Mouse (Mus musculus) G1E (cell line): ENCODE measurements at regions not wholly inside any gene's neighbourhood (a gene's known extent, or its start where the extent isn't known, plus 50 kb on each side); places are given as distances from the start of the nearest gene placed in this dataset.

ENCODE experiments used
- ATAC-seq: 2 replicates; pipeline ENCODE4 v1.8.0; 2016; ENCODE audit warnings: mild to moderate bottlenecking; ENCODE audit not compliant: insufficient number of reproducible peaks, poor library complexity, low FRiP score, severe bottlenecking; ENCODE audit errors: extremely low read depth
- DNase-seq: peaks from one replicate; pipeline ENCODE4 v3.0.0; 2012; ENCODE audit warnings: low spot score
- H3K27me3 ChIP-seq: 2 replicates; pipeline ENCODE4 v1.6.1; 2012; ENCODE audit warnings: mild to moderate bottlenecking, low read length, inconsistent platforms; ENCODE audit not compliant: insufficient read depth
- H3K36me3 ChIP-seq: replicated peaks from 2 replicates; pipeline ENCODE3; 2012; ENCODE audit warnings: mild to moderate bottlenecking, inconsistent platforms
- H3K4me1 ChIP-seq: 2 replicates; pipeline ENCODE4 v1.6.1; 2012; ENCODE audit warnings: low read depth, low read length, inconsistent platforms, mixed read lengths; ENCODE audit not compliant: insufficient read depth
- H3K4me3 ChIP-seq: 2 replicates; pipeline ENCODE4 v1.5.1; 2012; ENCODE audit warnings: low read depth, mild to moderate bottlenecking, inconsistent platforms, low read length, moderate library complexity, mixed read lengths
- H3K9me3 ChIP-seq: replicated peaks from 2 replicates; pipeline ENCODE4 v1.6.1; 2012; ENCODE audit warnings: inconsistent platforms
- CTCF ChIP-seq: IDR thresholded peaks from 2 replicates; pipeline ENCODE4 v1.5.1; 2012; ENCODE audit warnings: low read depth, low read length, inconsistent platforms, mixed read lengths
- GATA1 ChIP-seq: IDR thresholded peaks from 2 replicates; pipeline ENCODE4 v1.6.1; 2012; ENCODE audit warnings: borderline replicate concordance, low read length, inconsistent platforms, mixed read lengths
- GATA2 ChIP-seq: IDR thresholded peaks from 2 replicates; pipeline ENCODE4 v1.6.1; 2012; ENCODE audit warnings: low read depth, low read length, inconsistent platforms, borderline replicate concordance
- POLR2AphosphoS5 ChIP-seq: IDR thresholded peaks from 2 replicates; pipeline ENCODE4 v1.6.1; 2012; ENCODE audit warnings: low read depth, low read length, inconsistent platforms; ENCODE audit not compliant: insufficient replicate concordance
- TAL1 ChIP-seq: conservative IDR thresholded peaks from 2 replicates; pipeline ENCODE4 v1.6.1; 2012; ENCODE audit warnings: low read depth, low read length, inconsistent platforms, mixed read lengths

GRCm38 (mm10) chr10:46174035-46174434 lies 596.4 kb downstream of the Hace1 start:
- Histone ChIP-seq H3K4me1 (no peaks in the 10 kb centered on the region), H3K4me3 (no peak overlapping the region), H3K27me3 (no peaks in the 10 kb centered on the region), H3K36me3 (no peaks in the 10 kb centered on the region), H3K9me3 (no peaks in the 10 kb centered on the region)
- ATAC-seq (no peak), DNase-seq (no peak)
- TF ChIP-seq GATA1 (no peak), CTCF (no peak), POLR2AphosphoS5 (no peak), GATA2 (no peak), TAL1 (no peak)

- no peaks in the 10 kb centered on the region for H3K4me1 ChIP-seq
- no peaks in the 10 kb centered on the region for H3K27me3 ChIP-seq
- H3K4me3 ChIP-seq, result no peak overlapping the region
- ATAC-seq, result no peak
- TF ChIP-seq TAL1 (no peak), POLR2AphosphoS5 (no peak), GATA2 (no peak), GATA1 (no peak), CTCF (no peak)
- no peak for DNase-seq
- H3K9me3 ChIP-seq, result no peaks in the 10 kb centered on the region
- H3K36me3 ChIP-seq, result no peaks in the 10 kb centered on the region
Measured at GRCm38 (mm10) chr10:46185763-46186458, 608.3 kb downstream of the Hace1 start.

GRCm38 (mm10) chr10:46194143-46194542 lies 616.5 kb downstream of the Hace1 start:
- DNase-seq, result no peak
- H3K9me3 ChIP-seq, result no peaks in the 10 kb centered on the region
- no peaks in the 10 kb centered on the region for H3K27me3 ChIP-seq
- ATAC-seq, result no peak
- no peak overlapping the region for H3K4me3 ChIP-seq
- no peaks in the 10 kb centered on the region for H3K36me3 ChIP-seq
- TF ChIP-seq POLR2AphosphoS5, result no peak
- no peak for TF ChIP-seq CTCF
- no peak for TF ChIP-seq GATA2
- TF ChIP-seq TAL1, result no peak
- TF ChIP-seq GATA1, result no peak
- H3K4me1 ChIP-seq, result no peaks in the 10 kb centered on the region

- no peaks in the 10 kb centered on the region for H3K36me3 ChIP-seq
Measured at GRCm38 (mm10) chr10:46226837-46227402, 649.3 kb downstream of the Hace1 start.

GRCm38 (mm10) chr10:46229608-46230007 lies 652.0 kb downstream of the Hace1 start:
- DNase-seq (no peak), ATAC-seq (no peak)
- no peaks in the 10 kb centered on the region for H3K9me3 ChIP-seq
- no peaks in the 10 kb centered on the region for H3K36me3 ChIP-seq
- H3K4me1 ChIP-seq, result no peaks in the 10 kb centered on the region
- H3K27me3 ChIP-seq, result no peaks in the 10 kb centered on the region
- H3K4me3 ChIP-seq, result no peak overlapping the region
- TF ChIP-seq GATA2 (no peak), CTCF (no peak), POLR2AphosphoS5 (no peak), GATA1 (no peak), TAL1 (no peak)

More at GRCm38 (mm10) chr10:46226837-46227402, 649.3 kb downstream of the Hace1 start:
- H3K27me3 ChIP-seq, result no peaks in the 10 kb centered on the region
- no peak for TF ChIP-seq GATA1
- no peak for TF ChIP-seq CTCF
- TF ChIP-seq GATA2, result no peak
- no peak for TF ChIP-seq POLR2AphosphoS5
- no peak for TF ChIP-seq TAL1
- no peak overlapping the region for H3K4me3 ChIP-seq
- DNase-seq (no peak), ATAC-seq (no peak)
- no peaks in the 10 kb centered on the region for H3K4me1 ChIP-seq
- H3K9me3 ChIP-seq, result no peaks in the 10 kb centered on the region

GRCm38 (mm10) chr10:46235581-46235980 lies 658.0 kb downstream of the Hace1 start:
- no peak for TF ChIP-seq POLR2AphosphoS5
- no peak for TF ChIP-seq GATA1
- DNase-seq, result no peak
- Histone ChIP-seq H3K9me3 (no peaks in the 10 kb centered on the region), H3K4me1 (no peaks in the 10 kb centered on the region), H3K36me3 (no peaks in the 10 kb centered on the region), H3K4me3 (no peak overlapping the region), H3K27me3 (no peaks in the 10 kb centered on the region)
- no peak for ATAC-seq
